Mouse (Mus musculus) heart, postnatal 0 days (tissue): ENCODE data around the gene Mrpl47. TPM values are rescaled to one million over a fixed set of nuclear protein-coding genes. Genes with fewer than 3 reads are reported as not detected.
"Not testable (repeated sequence)": the region's sequence is repeated elsewhere in the genome, so short reads cannot be mapped to it uniquely, and the experiment has no call there.

Experiments used
- ATAC-seq: fragments of 200-750 bp; cut with Nextera tagmentation; 2 replicates; pipeline ENCODE4 v1.8.0; 2017; ENCODE audit warnings: low read depth, moderate number of reproducible peaks, moderate library complexity; ENCODE audit not compliant: insufficient read depth
- DNase-seq: peaks from one replicate; pipeline ENCODE4 v3.0.0-alpha.2; 2016; ENCODE audit warnings: low spot score
- H3K27ac ChIP-seq: fragments of 300-500 bp; sonication (generic); 2 replicates; pipeline ENCODE4 v1.5.1; 2014; ENCODE audit warnings: low read depth, mild to moderate bottlenecking
- H3K27me3 ChIP-seq: fragments of 300-500 bp; sonication (generic); 2 replicates; pipeline ENCODE4 v1.6.1; 2014; ENCODE audit warnings: low read length, mixed read lengths; ENCODE audit not compliant: control insufficient read depth, insufficient read depth
- H3K36me3 ChIP-seq: fragments of 300-500 bp; sonication (generic); replicated peaks from 2 replicates; pipeline ENCODE4 v1.6.1; 2014; ENCODE audit warnings: low read length, mixed read lengths; ENCODE audit not compliant: control insufficient read depth, insufficient read depth
- H3K4me1 ChIP-seq: fragments of 300-500 bp; sonication (generic); 2 replicates; pipeline ENCODE4 v1.6.1; 2014; ENCODE audit warnings: antibody characterized with exemption; ENCODE audit not compliant: control insufficient read depth, insufficient read depth
- H3K4me2 ChIP-seq: fragments of 300-500 bp; sonication (generic); 2 replicates; pipeline ENCODE4 v1.6.1; 2014; ENCODE audit warnings: low read depth, mild to moderate bottlenecking, low read length, moderate library complexity
- H3K4me3 ChIP-seq: fragments of 300-500 bp; sonication (generic); 2 replicates; pipeline ENCODE4 v1.5.1; 2014; ENCODE audit warnings: low read depth, low read length
- H3K9ac ChIP-seq: fragments of 300-500 bp; sonication (generic); replicated peaks from 2 replicates; pipeline ENCODE4 v1.6.1; 2014; ENCODE audit warnings: low read depth, low read length, mixed read lengths
- H3K9me3 ChIP-seq: fragments of 300-500 bp; sonication (generic); replicated peaks from 2 replicates; pipeline ENCODE4 v1.6.1; 2016; ENCODE audit warnings: low read length; ENCODE audit not compliant: control insufficient read depth
- CTCF ChIP-seq: IDR thresholded peaks from 2 replicates; pipeline ENCODE4 v1.5.1; 2016; ENCODE audit warnings: antibody characterized with exemption, control low read depth, low read depth
- EP300 ChIP-seq: IDR thresholded peaks from 2 replicates; pipeline ENCODE4 v1.6.1; 2016; ENCODE audit warnings: antibody characterized with exemption, low read depth
- WGBS: fragments of 180-500 bp; shearing (Covaris S2); extraction: QIAGEN DNeasy Blood & Tissue Kit; methylation state at CpG from one replicate; pipeline ENCODE4 v1.1.7; 2014; 5-methylcytosine and 5-hydroxymethylcytosine counted together
- polyA plus RNA-seq: library from polyadenylated mRNA; unstranded; fragments of >200 nt; fragmentation: Nextera tagmentation; extraction: Ambion mirVana; gene quantifications from 2 replicates; pipeline ENCODE4 v1.2.1, GENCODE M21; 2015
- total RNA-seq: library from RNA; depleted of rRNA; stranded (reverse); fragments of >200 nt; gene quantifications from 2 replicates; pipeline ENCODE4 v1.2.3, GENCODE M21; 2014; ENCODE audit warnings: low replicate concordance

The Mrpl47 gene
- total and polyA plus RNA-seq, 2 experiments from 2014 or later, result 8.1 to 42.7 TPM

GRCm38 (mm10) chr3:32749820-32750579, 12.6 kb upstream of the Mrpl47 start:
- peaks cover 66% of the 10 kb centered on the region for H3K36me3 ChIP-seq
- H3K27me3 ChIP-seq, result no peaks in the 10 kb centered on the region
- DNase-seq (no peak), ATAC-seq (no peak)
- TF ChIP-seq CTCF, result no peak
- TF ChIP-seq EP300, result no peak
- 86% methylated on average over 4 of the region's 4 CpGs for WGBS
- H3K9me3 ChIP-seq, result no peaks in the 10 kb centered on the region
- no peak overlapping the region for H3K4me2 ChIP-seq
- H3K4me1 ChIP-seq, result no peaks in the 10 kb centered on the region; the same call in 1 of the 2 replicates
- no peak overlapping the region for H3K4me3 ChIP-seq
- H3K27ac ChIP-seq, result no peak overlapping the region
- H3K9ac ChIP-seq, result no peak overlapping the region

DNA sequence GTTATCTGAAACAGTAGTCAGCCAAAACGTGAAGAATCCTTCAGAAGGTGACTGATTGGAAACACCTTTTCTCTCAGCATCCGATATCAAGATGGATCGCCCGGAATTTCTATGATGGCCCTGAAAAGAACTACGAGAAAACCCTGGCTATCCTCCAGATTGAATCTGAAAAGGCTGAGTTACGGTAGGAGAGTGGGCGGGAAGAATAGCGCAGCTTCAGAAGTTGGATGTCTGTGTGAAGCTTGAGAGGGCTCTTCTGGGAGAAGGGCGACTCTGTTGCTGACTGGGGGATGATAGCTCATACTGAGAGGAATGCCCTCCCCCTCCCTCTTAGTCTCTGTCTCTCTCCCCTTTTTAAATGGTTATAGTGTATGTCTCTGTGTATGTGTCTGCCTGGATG, 11.0 kb upstream of the Mrpl47 start:
- Histone ChIP-seq H3K9me3 (no peaks in the 10 kb centered on the region), H3K9ac (no peak overlapping the region), H3K27me3 (no peaks in the 10 kb centered on the region), H3K4me2 (no peak overlapping the region), H3K4me3 (no peak overlapping the region), H3K27ac (no peak overlapping the region), H3K4me1 (no peaks in the 10 kb centered on the region), H3K36me3 (peaks cover 67% of the 10 kb centered on the region)
- TF ChIP-seq EP300, result no peak
- TF ChIP-seq CTCF, result no peak
- 79% methylated on average over 9 of the region's 9 CpGs for WGBS
- ATAC-seq, result no peak
- no peak for DNase-seq

GRCm38 (mm10) chr3:32745426-32745825, 8.0 kb upstream of the Mrpl47 start:
- not testable (repeated sequence) for H3K9ac ChIP-seq, DNase-seq, H3K4me3 ChIP-seq, H3K4me1 ChIP-seq, H3K9me3 ChIP-seq, ATAC-seq, H3K4me2 ChIP-seq, H3K27ac ChIP-seq, H3K27me3 ChIP-seq
- peaks cover 47% of the 10 kb centered on the region for H3K36me3 ChIP-seq

GRCm38 (mm10) chr3:32745001-32745400, 7.6 kb upstream of the Mrpl47 start:
- 90% methylated on average over 6 of the region's 6 CpGs for WGBS
- Histone ChIP-seq H3K27me3 (no peaks in the 10 kb centered on the region), H3K4me3 (no peak overlapping the region), H3K36me3 (peaks cover 42% of the 10 kb centered on the region), H3K4me2 (no peak overlapping the region), H3K4me1 (no peaks in the 10 kb centered on the region), H3K9me3 (no peaks in the 10 kb centered on the region), H3K27ac (no peak overlapping the region), H3K9ac (no peak overlapping the region)
- no peak for ATAC-seq
- TF ChIP-seq EP300, result no peak
- DNase-seq, result no peak

GRCm38 (mm10) chr3:32742276-32742780, 4.9 kb upstream of the Mrpl47 start:
- Histone ChIP-seq H3K9ac (no peak overlapping the region), H3K4me3 (no peak overlapping the region), H3K4me2 (no peak overlapping the region), H3K36me3 (peaks cover 24% of the 10 kb centered on the region), H3K9me3 (no peaks in the 10 kb centered on the region), H3K27ac (no peak overlapping the region), H3K27me3 (no peaks in the 10 kb centered on the region), H3K4me1 (peaks cover 22% of the 10 kb centered on the region)
- ATAC-seq (no peak), DNase-seq (no peak)
- 78% methylated on average over 2 of the region's 2 CpGs for WGBS
- TF ChIP-seq CTCF (no peak), EP300 (no peak)

- peaks cover 31% of the 10 kb centered on the region for H3K4me1 ChIP-seq
- H3K9ac ChIP-seq, result no peak overlapping the region
- ATAC-seq (no peak), DNase-seq (no peak)
- H3K9me3 ChIP-seq, result no peaks in the 10 kb centered on the region
- TF ChIP-seq CTCF (no peak), EP300 (no peak)
- no peak overlapping the region for H3K4me3 ChIP-seq
- H3K4me2 ChIP-seq, result peak overlapping the region; percentile 65
- 84% methylated on average over 5 of the region's 5 CpGs for WGBS
- H3K36me3 ChIP-seq, result peaks cover 13% of the 10 kb centered on the region
- H3K27ac ChIP-seq, result no peak overlapping the region
- no peaks in the 10 kb centered on the region for H3K27me3 ChIP-seq
Observed at GRCm38 (mm10) chr3:32738549-32738948, 1.1 kb upstream of the Mrpl47 start.
